19 mouse cellular contexts compared by ENCODE assay signal in genomic region chr12:17448781-17449180, GRCm38 (mm10).
"Had no signal": no experiment of that assay in that cellular context is flagged by ENCODE, and none has a peak within 500 bp of the region (broad histone marks: within the 10 kb centered on the region; RNA-seq: fewer than 3 reads in every experiment).

No protein-coding gene starts in this region.

- H3K27ac ChIP-seq: kidney, postnatal 0 days; limb, embryonic 12.5 days; limb, embryonic 15.5 days; macrophage; midbrain, embryonic 12.5 days; midbrain, embryonic 15.5 days; neural tube, embryonic 12.5 days; neural tube, embryonic 15.5 days; stomach, embryonic 15.5 days had no signal

- H3K9me3 ChIP-seq: limb, embryonic 12.5 days; limb, embryonic 15.5 days; liver, embryonic 15.5 days; midbrain, embryonic 12.5 days; midbrain, embryonic 15.5 days; neural tube, embryonic 12.5 days; neural tube, embryonic 15.5 days; stomach, embryonic 15.5 days had no signal

- H3K4me2 ChIP-seq: limb, embryonic 12.5 days; limb, embryonic 15.5 days; liver, embryonic 15.5 days; lung, embryonic 14.5 days; midbrain, embryonic 12.5 days; midbrain, embryonic 15.5 days; neural tube, embryonic 12.5 days; neural tube, embryonic 15.5 days; stomach, embryonic 15.5 days had no signal

- H3K27me3 ChIP-seq: limb, embryonic 12.5 days; limb, embryonic 15.5 days; liver, embryonic 15.5 days; midbrain, embryonic 12.5 days; midbrain, embryonic 15.5 days; neural tube, embryonic 12.5 days; neural tube, embryonic 15.5 days; stomach, embryonic 15.5 days had no signal

- H3K4me1 ChIP-seq: midbrain, embryonic 12.5 days; midbrain, embryonic 15.5 days; neural tube, embryonic 12.5 days; neural tube, embryonic 15.5 days; stomach, embryonic 15.5 days had no signal

- ATAC-seq: lung, postnatal 0 days; midbrain, embryonic 15.5 days had no signal

- H3K36me3 ChIP-seq: limb, embryonic 12.5 days; limb, embryonic 15.5 days; liver, embryonic 15.5 days; midbrain, embryonic 12.5 days; midbrain, embryonic 15.5 days; neural tube, embryonic 12.5 days; neural tube, embryonic 15.5 days; stomach, embryonic 15.5 days had no signal

- H3K4me3 ChIP-seq: limb, embryonic 12.5 days; limb, embryonic 15.5 days; liver, embryonic 15.5 days; midbrain, embryonic 12.5 days; midbrain, embryonic 15.5 days; neural tube, embryonic 12.5 days; neural tube, embryonic 15.5 days; stomach, embryonic 15.5 days had no signal

- H3K9ac ChIP-seq: limb, embryonic 12.5 days; limb, embryonic 15.5 days; liver, embryonic 15.5 days; lung, embryonic 14.5 days; midbrain, embryonic 12.5 days; midbrain, embryonic 15.5 days; neural tube, embryonic 12.5 days; neural tube, embryonic 15.5 days; stomach, embryonic 15.5 days had no signal

- DNase-seq: kidney, adult 2 months; left cerebral cortex, postnatal 4 days; lung, embryonic 14.5 days; right cerebral cortex, adult 18-20 months; right cerebral cortex, postnatal 14 days; right cerebral cortex, postnatal 4 days; spleen, adult 18-20 months; thymus, postnatal 25 days had no signal
